37 mouse cellular contexts compared by ENCODE assay signal in genomic region chr7:109767575-109768350, GRCm38 (mm10). TPM values are rescaled to one million over a fixed set of nuclear protein-coding genes. Genes with fewer than 3 reads are reported as not detected.
DNase-seq lines count a peak whose midpoint lies in the region; ATAC-seq and TF ChIP-seq lines count a peak whose summit lies in the region.
"Had no signal": no experiment of that assay in that cellular context is flagged by ENCODE, and none has a peak within 500 bp of the region (broad histone marks: within the 10 kb centered on the region; RNA-seq: fewer than 3 reads in every experiment).

No protein-coding gene starts in this region.

- no peaks in the 10 kb centered on the region for H3K9me3 ChIP-seq in liver, embryonic 12.5 days (replicated peaks)
- no peaks in the 10 kb centered on the region for H3K9me3 ChIP-seq in liver, postnatal 0 days (ENCODE audit: low read length)
- no peaks in the 10 kb centered on the region for H3K9me3 ChIP-seq in forebrain, embryonic 11.5 days (ENCODE audit: control insufficient read depth, low read length)
- H3K9me3 ChIP-seq: embryonic facial prominence, embryonic 13.5 days; forebrain, embryonic 15.5 days; limb, embryonic 10.5 days; limb, embryonic 15.5 days; lung, embryonic 15.5 days; megakaryocyte, embryonic 14.5 days; midbrain, embryonic 13.5 days; neural tube, embryonic 13.5 days had no signal

- intact Hi-C loops in heart, postnatal 36 days (cut with DNase I) = loop anchor here (5.0 kb wide), 1 partner anchor 525 kb away; no protein-coding TSS in a partner anchor

- no peaks in the 10 kb centered on the region for H3K27me3 ChIP-seq in liver, embryonic 12.5 days (replicated peaks)
- H3K27me3 ChIP-seq in liver, postnatal 0 days (ENCODE audit: insufficient read depth, low read length) = no peaks in the 10 kb centered on the region
- H3K27me3 ChIP-seq in forebrain, embryonic 11.5 days (ENCODE audit: control insufficient read depth, insufficient read depth, low read length) = no peaks in the 10 kb centered on the region
- H3K27me3 ChIP-seq: embryonic facial prominence, embryonic 13.5 days; forebrain, embryonic 15.5 days; limb, embryonic 15.5 days; lung, embryonic 15.5 days; midbrain, embryonic 13.5 days; neural tube, embryonic 13.5 days; Patski had no signal

- H3K4me2 ChIP-seq in liver, embryonic 12.5 days = peak overlapping the region; percentile 47
- H3K4me2 ChIP-seq in liver, postnatal 0 days (ENCODE audit: low read depth, low read length) = peak overlapping the region; percentile 48
- H3K4me2 ChIP-seq in forebrain, embryonic 11.5 days (ENCODE audit: low read depth, low read length, severe bottlenecking) = no peak overlapping the region
- H3K4me2 ChIP-seq: embryonic facial prominence, embryonic 13.5 days; forebrain, embryonic 15.5 days; limb, embryonic 15.5 days; lung, embryonic 15.5 days; midbrain, embryonic 13.5 days; neural tube, embryonic 13.5 days had no signal

- peak overlapping the region; percentile 6; the same call in 1 of the 2 replicates for H3K27ac ChIP-seq in bone marrow, adult 2 months (ENCODE audit: control insufficient read depth, insufficient read depth, low read depth, low read length, poor library complexity)
- peak overlapping the region; percentile 69 for H3K27ac ChIP-seq in liver, embryonic 12.5 days
- 0 out of 2 replicates have a peak overlapping the region, but pooled peaks have one; percentile 29 for H3K27ac ChIP-seq in liver, postnatal 0 days (ENCODE audit: low read depth)
- no peak overlapping the region for H3K27ac ChIP-seq in forebrain, embryonic 11.5 days (ENCODE audit: low read depth, low read length)
- H3K27ac ChIP-seq: embryonic facial prominence, embryonic 13.5 days; forebrain, embryonic 15.5 days; limb, embryonic 10.5 days; limb, embryonic 15.5 days; lung, embryonic 15.5 days; midbrain, embryonic 13.5 days; neural tube, embryonic 13.5 days had no signal

- ATAC-seq in erythroblast, adult 5-6 weeks (replicated peaks; ENCODE audit: low FRiP score, poor library complexity, severe bottlenecking) = peak; percentile 93
- peak; percentile 93 for ATAC-seq in liver, embryonic 12.5 days
- ATAC-seq in liver, postnatal 0 days = peak; percentile 74
- ATAC-seq in forebrain, embryonic 11.5 days (replicated peaks; ENCODE audit: low FRiP score) = no peak
- ATAC-seq: forebrain, embryonic 15.5 days; hindbrain, embryonic 16.5 days; midbrain, embryonic 13.5 days; Patski had no signal

- H3K9ac ChIP-seq in liver, embryonic 12.5 days = no peak overlapping the region
- no peak overlapping the region for H3K9ac ChIP-seq in liver, postnatal 0 days (replicated peaks)
- H3K9ac ChIP-seq in forebrain, embryonic 11.5 days (ENCODE audit: low read length) = no peak overlapping the region
- H3K9ac ChIP-seq: embryonic facial prominence, embryonic 13.5 days; forebrain, embryonic 15.5 days; limb, embryonic 15.5 days; lung, embryonic 15.5 days; midbrain, embryonic 13.5 days; neural tube, embryonic 13.5 days had no signal

- WGBS in bone marrow, adult 2 months = 77% methylated on average over 7 of the region's 7 CpGs
- 56% methylated on average over 7 of the region's 7 CpGs for WGBS in liver, embryonic 12.5 days (ENCODE audit: insufficient replicate concordance)
- WGBS in liver, postnatal 0 days (ENCODE audit: insufficient replicate concordance) = 70% methylated on average over 7 of the region's 7 CpGs
- 85% methylated on average over 7 of the region's 7 CpGs for WGBS in forebrain, embryonic 11.5 days

- no peak overlapping the region for H3K4me3 ChIP-seq in bone marrow, adult 2 months (replicated peaks; ENCODE audit: control insufficient read depth, low read depth, low read length)
- H3K4me3 ChIP-seq in liver, embryonic 12.5 days = no peak overlapping the region
- H3K4me3 ChIP-seq in liver, postnatal 0 days (ENCODE audit: low read depth, low read length) = no peak overlapping the region
- no peak overlapping the region for H3K4me3 ChIP-seq in forebrain, embryonic 11.5 days (ENCODE audit: low read depth, low read length)
- H3K4me3 ChIP-seq: embryonic facial prominence, embryonic 13.5 days; forebrain, embryonic 15.5 days; limb, embryonic 10.5 days; limb, embryonic 15.5 days; lung, embryonic 15.5 days; megakaryocyte, embryonic 14.5 days; midbrain, embryonic 13.5 days; neural tube, embryonic 13.5 days had no signal

- no peak for TF ChIP-seq CTCF in bone marrow, adult 2 months (IDR thresholded peaks at IDR 0.05; ENCODE audit: control insufficient read depth, insufficient read depth, low read length)
- no peak for TF ChIP-seq CTCF in liver, postnatal 0 days (IDR thresholded peaks at IDR 0.05; ENCODE audit: low read depth)

- peaks cover 1% of the 10 kb centered on the region for H3K4me1 ChIP-seq in bone marrow, adult 2 months (ENCODE audit: control insufficient read depth, insufficient read depth, low read length)
- peaks cover 31% of the 10 kb centered on the region for H3K4me1 ChIP-seq in liver, embryonic 12.5 days
- peaks cover 9% of the 10 kb centered on the region for H3K4me1 ChIP-seq in liver, postnatal 0 days (ENCODE audit: insufficient read depth)
- no peaks in the 10 kb centered on the region for H3K4me1 ChIP-seq in forebrain, embryonic 11.5 days (replicated peaks; ENCODE audit: control insufficient read depth, insufficient read depth, low read length)
- H3K4me1 ChIP-seq: embryonic facial prominence, embryonic 13.5 days; limb, embryonic 10.5 days; limb, embryonic 15.5 days; lung, embryonic 15.5 days; midbrain, embryonic 13.5 days; neural tube, embryonic 13.5 days had no signal

- DNase-seq in liver, postnatal 0 days = no peak
- no peak for DNase-seq in forebrain, embryonic 11.5 days (ENCODE audit: low spot score)
- DNase-seq in heart, postnatal 36 days = no peak
- DNase-seq in cerebellum, adult 11-12 months = no peak
- no peak for DNase-seq in gastrocnemius, postnatal 4 days (ENCODE audit: low spot score in 2 of 2)
- DNase-seq: adrenal gland, postnatal 14 days; B cell, adult 2 months; cerebellum, adult 8-10 months; cerebellum, postnatal 36 days; gastrocnemius, postnatal 36 days; heart, postnatal 14 days; kidney, adult 18-20 months; kidney, postnatal 4 days; lung, postnatal 36 days; thymus, postnatal 14 days had no signal

- no peaks in the 10 kb centered on the region for H3K36me3 ChIP-seq in liver, embryonic 12.5 days
- H3K36me3 ChIP-seq in liver, postnatal 0 days (replicated peaks; ENCODE audit: insufficient read depth, low read length) = no peaks in the 10 kb centered on the region
- H3K36me3 ChIP-seq in forebrain, embryonic 11.5 days (ENCODE audit: control insufficient read depth, insufficient read depth, low read length) = no peaks in the 10 kb centered on the region
- H3K36me3 ChIP-seq: embryonic facial prominence, embryonic 13.5 days; forebrain, embryonic 15.5 days; limb, embryonic 10.5 days; limb, embryonic 15.5 days; lung, embryonic 15.5 days; midbrain, embryonic 13.5 days; neural tube, embryonic 13.5 days had no signal

- no peak for TF ChIP-seq POLR2A in bone marrow, adult 2 months (IDR thresholded peaks at IDR 0.05; ENCODE audit: borderline replicate concordance, control insufficient read depth, low read depth, low read length)

- TF ChIP-seq EP300 in liver, postnatal 0 days (IDR thresholded peaks at IDR 0.05; ENCODE audit: low read depth) = peak; percentile 36; the same call in 1 of the 2 replicates

RNA-seq across cellular contexts. Expression of gene Nrip3, which starts 14.1 kb away (rescaled TPM):
- polyA plus RNA-seq in bone marrow, adult 2 months (2011; ENCODE audit: insufficient read depth, insufficient read length, low replicate concordance, missing spikeins) = 2.0 and 3.3 TPM in 2 replicates
- 10.7 and 14.0 TPM in 2 replicates for total RNA-seq in erythroblast, adult 5-6 weeks (2015; ENCODE audit: low replicate concordance)
- 9.9 and 19.9 TPM in 2 replicates for total RNA-seq in erythroblast, adult 5-6 weeks (2017; ENCODE audit: low replicate concordance)
- polyA plus RNA-seq in liver, embryonic 12.5 days (2016; fragmentation: Nextera tagmentation; extraction: Ambion mirVana) = 0.59 and 0.67 TPM in 2 replicates
- polyA plus RNA-seq in liver, postnatal 0 days (2015; fragmentation: Nextera tagmentation; extraction: Ambion mirVana) = 0.14 and 0.28 TPM in 2 replicates
- polyA plus RNA-seq in forebrain, embryonic 11.5 days (2014; fragmentation: Nextera tagmentation; extraction: Ambion mirVana) = 0.83 and 0.87 TPM in 2 replicates
- under 1 TPM; 0.08 to 0.47 TPM for total RNA-seq in heart, postnatal 36 days (2021)
- total RNA-seq in gastrocnemius, postnatal 4 days (2021) = under 1 TPM; 0.10 to 0.15 TPM
- total RNA-seq: gastrocnemius, postnatal 36 days had no signal

RNA-seq across cellular contexts. Expression of gene Tmem9b, which starts 15.1 kb away (rescaled TPM):
- polyA plus RNA-seq in bone marrow, adult 2 months (2011; ENCODE audit: insufficient read depth, insufficient read length, low replicate concordance, missing spikeins) = 20.4 and 22.5 TPM in 2 replicates
- 30.7 and 31.8 TPM in 2 replicates for total RNA-seq in erythroblast, adult 5-6 weeks (2015; ENCODE audit: low replicate concordance)
- total RNA-seq in erythroblast, adult 5-6 weeks (2017; ENCODE audit: low replicate concordance) = 13.0 and 18.7 TPM in 2 replicates
- polyA plus RNA-seq in liver, embryonic 12.5 days (2016; fragmentation: Nextera tagmentation; extraction: Ambion mirVana) = 38.8 and 39.6 TPM in 2 replicates
- polyA plus RNA-seq in liver, postnatal 0 days (2015; fragmentation: Nextera tagmentation; extraction: Ambion mirVana) = 40.5 and 40.8 TPM in 2 replicates
- 45.7 and 47.1 TPM in 2 replicates for polyA plus RNA-seq in forebrain, embryonic 11.5 days (2014; fragmentation: Nextera tagmentation; extraction: Ambion mirVana)
- total RNA-seq in heart, postnatal 36 days (2021) = 10 to 100 TPM; 29.8 to 31.1 TPM
- total RNA-seq in gastrocnemius, postnatal 4 days (2021) = 10 to 100 TPM; 22.5 to 24.4 TPM

RNA-seq across cellular contexts. Expression of gene Ascl3, which starts 36.2 kb away (rescaled TPM):
- not detected in 2 replicates for polyA plus RNA-seq in bone marrow, adult 2 months (2011; ENCODE audit: insufficient read depth, insufficient read length, low replicate concordance, missing spikeins)
- total RNA-seq in erythroblast, adult 5-6 weeks (2015; ENCODE audit: low replicate concordance) = not detected in 2 replicates
- not detected in 2 replicates for total RNA-seq in erythroblast, adult 5-6 weeks (2017; ENCODE audit: low replicate concordance)
- polyA plus RNA-seq in liver, embryonic 12.5 days (2016; fragmentation: Nextera tagmentation; extraction: Ambion mirVana) = not detected in 2 replicates
- polyA plus RNA-seq in liver, postnatal 0 days (2015; fragmentation: Nextera tagmentation; extraction: Ambion mirVana) = not detected in 2 replicates
- polyA plus RNA-seq in forebrain, embryonic 11.5 days (2014; fragmentation: Nextera tagmentation; extraction: Ambion mirVana) = 0.28 TPM in 1 of 2 replicates, not detected in the other
- not detected for total RNA-seq in heart, postnatal 36 days (2021)
- not detected for total RNA-seq in gastrocnemius, postnatal 4 days (2021)
- total RNA-seq: adrenal gland, postnatal 14 days; gastrocnemius, adult 18-20 months; gastrocnemius, postnatal 36 days; heart, adult 8-10 months; heart, postnatal 14 days; layer of hippocampus, adult 8-10 months; left cerebral cortex, postnatal 10 days had no signal
- polyA plus RNA-seq: embryonic facial prominence, embryonic 13.5 days; forebrain, embryonic 15.5 days; heart, embryonic 14.5 days; hindbrain, embryonic 11.5 days; intestine, embryonic 14.5 days; kidney, embryonic 16.5 days; limb, embryonic 15.5 days had no signal

RNA-seq across cellular contexts. Expression of gene BC051019, which starts 44.1 kb away (rescaled TPM):
- polyA plus RNA-seq in bone marrow, adult 2 months (2011; ENCODE audit: insufficient read depth, insufficient read length, low replicate concordance, missing spikeins) = not detected in 2 replicates
- total RNA-seq in erythroblast, adult 5-6 weeks (2015; ENCODE audit: low replicate concordance) = not detected in 2 replicates
- not detected in 2 replicates for total RNA-seq in erythroblast, adult 5-6 weeks (2017; ENCODE audit: low replicate concordance)
- 0.13 and 0.25 TPM in 2 replicates for polyA plus RNA-seq in liver, embryonic 12.5 days (2016; fragmentation: Nextera tagmentation; extraction: Ambion mirVana)
- 0.08 TPM in 1 of 2 replicates, not detected in the other for polyA plus RNA-seq in liver, postnatal 0 days (2015; fragmentation: Nextera tagmentation; extraction: Ambion mirVana)
- polyA plus RNA-seq in forebrain, embryonic 11.5 days (2014; fragmentation: Nextera tagmentation; extraction: Ambion mirVana) = not detected in 2 replicates
- not detected for total RNA-seq in heart, postnatal 36 days (2021)
- not detected for total RNA-seq in gastrocnemius, postnatal 4 days (2021)
- total RNA-seq: adrenal gland, postnatal 14 days; gastrocnemius, adult 18-20 months; gastrocnemius, postnatal 36 days; heart, adult 8-10 months; left cerebral cortex, postnatal 10 days had no signal
- polyA plus RNA-seq: heart, embryonic 14.5 days; intestine, embryonic 14.5 days; limb, embryonic 10.5 days; limb, embryonic 15.5 days; midbrain, embryonic 13.5 days; small intestine, adult 2 months had no signal
